ENCODE assay signal across 16 mouse cellular contexts in genomic region chr1:167114363-167115050, GRCm38 (mm10).
DNase-seq lines count a peak whose midpoint lies in the region; ATAC-seq and TF ChIP-seq lines count a peak whose summit lies in the region.
"Had no signal": no experiment of that assay in that cellular context is flagged by ENCODE, and none has a peak within 500 bp of the region (broad histone marks: within the 10 kb centered on the region; RNA-seq: fewer than 3 reads in every experiment).

No protein-coding gene starts in this region.

- no peaks in the 10 kb centered on the region for H3K9me3 ChIP-seq in forebrain, postnatal 0 days (ENCODE audit: low read length)
- H3K9me3 ChIP-seq: heart, embryonic 13.5 days; intestine, embryonic 15.5 days; liver, embryonic 12.5 days; neural tube, embryonic 12.5 days; stomach, embryonic 15.5 days had no signal

- no peaks in the 10 kb centered on the region for H3K36me3 ChIP-seq in forebrain, postnatal 0 days (ENCODE audit: insufficient read depth)
- H3K36me3 ChIP-seq: heart, embryonic 13.5 days; intestine, embryonic 15.5 days; liver, embryonic 12.5 days; neural tube, embryonic 12.5 days; stomach, embryonic 15.5 days had no signal

- no peaks in the 10 kb centered on the region for H3K4me1 ChIP-seq in lung, adult 2 months (ENCODE audit: control insufficient read depth, insufficient read depth, low read length)
- peaks cover 6% of the 10 kb centered on the region; the same call in 1 of the 2 replicates for H3K4me1 ChIP-seq in forebrain, postnatal 0 days (ENCODE audit: insufficient read depth)
- H3K4me1 ChIP-seq: heart, embryonic 13.5 days; intestine, embryonic 15.5 days; liver, embryonic 12.5 days; stomach, embryonic 15.5 days had no signal

- H3K27me3 ChIP-seq in forebrain, postnatal 0 days (ENCODE audit: insufficient read depth, low read length): no peaks in the 10 kb centered on the region
- H3K27me3 ChIP-seq: heart, embryonic 13.5 days; intestine, embryonic 15.5 days; liver, embryonic 12.5 days; neural tube, embryonic 12.5 days; stomach, embryonic 15.5 days had no signal

- H3K4me3 ChIP-seq in lung, adult 2 months (replicated peaks; ENCODE audit: extremely low read depth, low read depth, low read length): no peak overlapping the region
- H3K4me3 ChIP-seq in forebrain, postnatal 0 days (ENCODE audit: low read depth, low read length): no peak overlapping the region
- H3K4me3 ChIP-seq: heart, embryonic 13.5 days; intestine, embryonic 15.5 days; liver, embryonic 12.5 days; neural tube, embryonic 12.5 days; stomach, embryonic 15.5 days had no signal

- ATAC-seq in forebrain, postnatal 0 days: peak; percentile 59
- ATAC-seq: intestine, embryonic 15.5 days; liver, embryonic 12.5 days had no signal

- H3K9ac ChIP-seq in forebrain, postnatal 0 days: no peak overlapping the region
- H3K9ac ChIP-seq: heart, embryonic 13.5 days; intestine, embryonic 15.5 days; liver, embryonic 12.5 days; neural tube, embryonic 12.5 days; stomach, embryonic 15.5 days had no signal

- peak; percentile 83 for DNase-seq in heart, adult 11 months
- no peak for DNase-seq in heart, postnatal 10 days
- DNase-seq in lung, adult 18-20 months: peak; percentile 14 to 44
- DNase-seq in lung, adult 2 months: no peak
- DNase-seq in forebrain, postnatal 0 days: peak; percentile 71
- peak; percentile 43 for DNase-seq in lung, postnatal 36 days
- no peak for DNase-seq in urinary bladder, postnatal 36 days (ENCODE audit: low spot score in 2 of 2)
- DNase-seq: adrenal gland, postnatal 36 days; heart, postnatal 4 days; layer of hippocampus, postnatal 36 days; thymus, adult 2 months had no signal

- 0 out of 2 replicates have a peak overlapping the region, but pooled peaks have one; percentile 29 for H3K27ac ChIP-seq in forebrain, postnatal 0 days (ENCODE audit: low read depth, low read length)
- H3K27ac ChIP-seq: heart, embryonic 13.5 days; intestine, embryonic 15.5 days; liver, embryonic 12.5 days; neural tube, embryonic 12.5 days; stomach, embryonic 15.5 days had no signal

- H3K4me2 ChIP-seq in forebrain, postnatal 0 days (ENCODE audit: low read depth): no peak overlapping the region
- H3K4me2 ChIP-seq: heart, embryonic 13.5 days; intestine, embryonic 15.5 days; liver, embryonic 12.5 days; neural tube, embryonic 12.5 days; stomach, embryonic 15.5 days had no signal

- intact Hi-C loops in heart, postnatal 10 days (cut with DNase I): no loop called here

- no peak for TF ChIP-seq CTCF in lung, adult 2 months (IDR thresholded peaks at IDR 0.05; ENCODE audit: insufficient read depth, low read length)
- TF ChIP-seq CTCF in forebrain, postnatal 0 days (IDR thresholded peaks at IDR 0.05; ENCODE audit: low read depth): no peak

- no peak for TF ChIP-seq POLR2A in lung, adult 2 months (IDR thresholded peaks at IDR 0.05; ENCODE audit: borderline replicate concordance, extremely low read depth, low read depth, low read length)

- 38% methylated on average over 4 of the region's 4 CpGs for WGBS in lung, adult 2 months
- 33% methylated on average over 4 of the region's 4 CpGs for WGBS in forebrain, postnatal 0 days

Comparison
In these comparisons a context has a peak if more than half of its experiments do, and no peak if none do; other contexts are left out.
1. DNase-seq: peak in heart, adult 11 months (single experiment), lung, adult 18-20 months (2 of 2), forebrain, postnatal 0 days (single experiment) and lung, postnatal 36 days (single experiment); none in heart, postnatal 10 days (0 of 2), lung, adult 2 months (single experiment) and urinary bladder, postnatal 36 days (0 of 2).